Mouse (Mus musculus) G1E (cell line): ENCODE data around the gene Asap2. TPM values are rescaled to one million over a fixed set of nuclear protein-coding genes. Genes with fewer than 3 reads are reported as not detected.

Experiments
- ATAC-seq: 2 replicates; pipeline ENCODE4 v1.8.0; 2016; ENCODE audit warnings: mild to moderate bottlenecking; ENCODE audit not compliant: insufficient number of reproducible peaks, poor library complexity, low FRiP score, severe bottlenecking; ENCODE audit errors: extremely low read depth
- DNase-seq: peaks from one replicate; pipeline ENCODE4 v3.0.0; 2012; ENCODE audit warnings: low spot score
- H3K27me3 ChIP-seq: 2 replicates; pipeline ENCODE4 v1.6.1; 2012; ENCODE audit warnings: mild to moderate bottlenecking, low read length, inconsistent platforms; ENCODE audit not compliant: insufficient read depth
- H3K36me3 ChIP-seq: replicated peaks from 2 replicates; pipeline ENCODE3; 2012; ENCODE audit warnings: mild to moderate bottlenecking, inconsistent platforms
- H3K4me1 ChIP-seq: 2 replicates; pipeline ENCODE4 v1.6.1; 2012; ENCODE audit warnings: low read depth, low read length, inconsistent platforms, mixed read lengths; ENCODE audit not compliant: insufficient read depth
- H3K4me3 ChIP-seq: 2 replicates; pipeline ENCODE4 v1.5.1; 2012; ENCODE audit warnings: low read depth, mild to moderate bottlenecking, inconsistent platforms, low read length, moderate library complexity, mixed read lengths
- H3K9me3 ChIP-seq: replicated peaks from 2 replicates; pipeline ENCODE4 v1.6.1; 2012; ENCODE audit warnings: inconsistent platforms
- CTCF ChIP-seq: IDR thresholded peaks from 2 replicates; pipeline ENCODE4 v1.5.1; 2012; ENCODE audit warnings: low read depth, low read length, inconsistent platforms, mixed read lengths
- GATA1 ChIP-seq: IDR thresholded peaks from 2 replicates; pipeline ENCODE4 v1.6.1; 2012; ENCODE audit warnings: borderline replicate concordance, low read length, inconsistent platforms, mixed read lengths
- GATA2 ChIP-seq: IDR thresholded peaks from 2 replicates; pipeline ENCODE4 v1.6.1; 2012; ENCODE audit warnings: low read depth, low read length, inconsistent platforms, borderline replicate concordance
- POLR2AphosphoS5 ChIP-seq: IDR thresholded peaks from 2 replicates; pipeline ENCODE4 v1.6.1; 2012; ENCODE audit warnings: low read depth, low read length, inconsistent platforms; ENCODE audit not compliant: insufficient replicate concordance
- TAL1 ChIP-seq: conservative IDR thresholded peaks from 2 replicates; pipeline ENCODE4 v1.6.1; 2012; ENCODE audit warnings: low read depth, low read length, inconsistent platforms, mixed read lengths
- polyA plus RNA-seq: library from polyadenylated mRNA; stranded (reverse); fragments of >175 nt; gene quantifications from 2 replicates; pipeline ENCODE4 v1.2.3, GENCODE M21; 2012
- total RNA-seq, 2 experiments: library from RNA; stranded (forward) in 1 of 2; stranded (reverse) in 1 of 2; fragments of 200-1000 nt in 1 of 2; fragments of >200 nt in 1 of 2; fragmentation: Nextera tagmentation in 1 of 2; gene quantifications; 2 replicates each; pipeline ENCODE4 v1.2.3; 2014 to 2017

Asap2 gene
- total and polyA plus RNA-seq, 3 experiments: not detected

GRCm38 (mm10) chr12:21135651-21136461, 145.6 kb downstream of the Asap2 start:
- Histone ChIP-seq H3K36me3 (no peaks in the 10 kb centered on the region), H3K4me1 (no peaks in the 10 kb centered on the region), H3K27me3 (no peaks in the 10 kb centered on the region), H3K4me3 (no peak overlapping the region), H3K9me3 (peaks cover 49% of the 10 kb centered on the region)
- DNase-seq (no peak), ATAC-seq (no peak)
- TF ChIP-seq CTCF (no peak), POLR2AphosphoS5 (no peak), GATA1 (no peak), GATA2 (no peak), TAL1 (no peak)

- DNase-seq (no peak), ATAC-seq (no peak)
- Histone ChIP-seq H3K36me3 (no peaks in the 10 kb centered on the region), H3K9me3 (peaks cover 45% of the 10 kb centered on the region), H3K27me3 (no peaks in the 10 kb centered on the region), H3K4me3 (no peak overlapping the region), H3K4me1 (no peaks in the 10 kb centered on the region)
- TF ChIP-seq GATA1 (no peak), CTCF (no peak), POLR2AphosphoS5 (no peak), TAL1 (no peak), GATA2 (no peak)
These were observed 146.1 kb downstream of the Asap2 start for GRCm38 (mm10) chr12:21136462-21136751.

- TF ChIP-seq TAL1 (no peak), GATA2 (no peak), CTCF (no peak), GATA1 (no peak), POLR2AphosphoS5 (no peak)
- Histone ChIP-seq H3K9me3 (peaks cover 35% of the 10 kb centered on the region), H3K4me1 (no peaks in the 10 kb centered on the region), H3K27me3 (no peaks in the 10 kb centered on the region), H3K36me3 (no peaks in the 10 kb centered on the region), H3K4me3 (no peak overlapping the region)
- ATAC-seq (no peak), DNase-seq (no peak)
These were observed 149.3 kb downstream of the Asap2 start for GRCm38 (mm10) chr12:21139560-21139959.

GRCm38 (mm10) chr12:21140153-21140552, 149.9 kb downstream of the Asap2 start:
- TF ChIP-seq CTCF: no peak
- TF ChIP-seq GATA2: no peak
- no peak for TF ChIP-seq TAL1
- no peak for TF ChIP-seq GATA1
- TF ChIP-seq POLR2AphosphoS5: no peak
- no peaks in the 10 kb centered on the region for H3K27me3 ChIP-seq
- H3K4me3 ChIP-seq: no peak overlapping the region
- ATAC-seq (no peak), DNase-seq (no peak)
- peaks cover 38% of the 10 kb centered on the region for H3K9me3 ChIP-seq
- no peaks in the 10 kb centered on the region for H3K4me1 ChIP-seq
- no peaks in the 10 kb centered on the region for H3K36me3 ChIP-seq

GRCm38 (mm10) chr12:21140741-21141308, 150.6 kb downstream of the Asap2 start:
- DNase-seq (no peak), ATAC-seq (no peak)
- H3K4me3 ChIP-seq: no peak overlapping the region
- H3K4me1 ChIP-seq: no peaks in the 10 kb centered on the region
- H3K27me3 ChIP-seq: no peaks in the 10 kb centered on the region
- H3K36me3 ChIP-seq: no peaks in the 10 kb centered on the region
- TF ChIP-seq GATA2 (no peak), CTCF (no peak), TAL1 (no peak), GATA1 (no peak), POLR2AphosphoS5 (no peak)
- H3K9me3 ChIP-seq: peaks cover 32% of the 10 kb centered on the region

GRCm38 (mm10) chr12:21141691-21142300, 151.5 kb downstream of the Asap2 start:
- ATAC-seq (no peak), DNase-seq (no peak)
- peaks cover 26% of the 10 kb centered on the region for H3K9me3 ChIP-seq
- no peaks in the 10 kb centered on the region for H3K36me3 ChIP-seq
- no peaks in the 10 kb centered on the region for H3K4me1 ChIP-seq
- TF ChIP-seq POLR2AphosphoS5: no peak
- TF ChIP-seq CTCF: no peak
- TF ChIP-seq GATA2: no peak
- no peak for TF ChIP-seq TAL1
- no peak for TF ChIP-seq GATA1
- H3K4me3 ChIP-seq: no peak overlapping the region
- H3K27me3 ChIP-seq: no peaks in the 10 kb centered on the region
